Mouse (Mus musculus): Measurements from ENCODE around the gene Gm10322.

Gene Gm10322

DNA sequence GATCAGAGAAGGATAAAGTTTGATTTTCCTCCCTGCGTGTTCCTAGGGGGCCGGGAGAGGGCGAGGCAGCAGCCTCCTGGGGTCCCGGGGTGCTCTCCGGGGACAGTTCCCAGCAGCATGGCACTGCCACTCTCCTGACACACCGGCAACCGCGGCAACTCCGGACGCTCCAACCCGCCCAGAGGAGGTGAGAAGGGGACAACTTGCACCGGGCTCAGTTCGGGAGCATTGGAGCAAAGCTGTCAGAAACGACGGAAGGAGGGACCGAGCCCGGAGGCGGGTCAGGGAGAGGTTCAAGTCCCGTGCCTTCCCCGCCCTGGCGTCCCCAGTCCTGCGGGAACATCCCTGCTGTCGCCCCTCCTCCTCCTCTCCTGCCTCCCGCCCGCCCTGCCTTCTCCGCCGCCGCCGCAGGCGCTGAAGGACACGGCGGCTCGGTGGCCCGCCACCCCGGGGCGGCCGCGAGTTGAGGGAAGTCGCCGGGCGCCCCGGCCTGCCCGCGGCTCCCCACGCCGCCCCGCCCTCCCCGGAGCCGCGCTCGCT lies at the start of gene Gm10322:
Gm10322 (plus strand) TSS at position 83 of the 540 bp plus-strand sequence.
- DNase-seq (ENCODE audit: low spot score): peak; percentile 38

DNA sequence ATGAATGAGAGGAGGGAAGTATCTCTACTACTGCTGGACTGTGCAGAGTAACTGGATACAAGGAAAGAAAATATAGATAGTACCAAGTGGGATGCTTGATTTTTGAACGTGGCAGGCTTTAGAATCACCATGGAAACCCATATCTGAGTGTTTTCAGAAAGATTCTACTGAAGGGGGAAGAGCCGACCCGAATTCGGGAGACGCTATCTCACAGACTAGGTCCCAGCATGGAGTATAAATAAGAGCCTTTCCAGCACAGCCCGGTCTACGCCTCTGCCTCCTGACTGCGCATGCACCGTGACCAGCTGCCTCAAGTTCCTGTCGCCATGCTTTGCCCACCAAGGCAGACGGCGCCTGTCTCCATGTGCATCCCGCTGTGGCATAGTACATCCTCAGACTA lies 48.9 kb upstream of the Gm10322 start:
- no peak for DNase-seq (ENCODE audit: low spot score)

DNA sequence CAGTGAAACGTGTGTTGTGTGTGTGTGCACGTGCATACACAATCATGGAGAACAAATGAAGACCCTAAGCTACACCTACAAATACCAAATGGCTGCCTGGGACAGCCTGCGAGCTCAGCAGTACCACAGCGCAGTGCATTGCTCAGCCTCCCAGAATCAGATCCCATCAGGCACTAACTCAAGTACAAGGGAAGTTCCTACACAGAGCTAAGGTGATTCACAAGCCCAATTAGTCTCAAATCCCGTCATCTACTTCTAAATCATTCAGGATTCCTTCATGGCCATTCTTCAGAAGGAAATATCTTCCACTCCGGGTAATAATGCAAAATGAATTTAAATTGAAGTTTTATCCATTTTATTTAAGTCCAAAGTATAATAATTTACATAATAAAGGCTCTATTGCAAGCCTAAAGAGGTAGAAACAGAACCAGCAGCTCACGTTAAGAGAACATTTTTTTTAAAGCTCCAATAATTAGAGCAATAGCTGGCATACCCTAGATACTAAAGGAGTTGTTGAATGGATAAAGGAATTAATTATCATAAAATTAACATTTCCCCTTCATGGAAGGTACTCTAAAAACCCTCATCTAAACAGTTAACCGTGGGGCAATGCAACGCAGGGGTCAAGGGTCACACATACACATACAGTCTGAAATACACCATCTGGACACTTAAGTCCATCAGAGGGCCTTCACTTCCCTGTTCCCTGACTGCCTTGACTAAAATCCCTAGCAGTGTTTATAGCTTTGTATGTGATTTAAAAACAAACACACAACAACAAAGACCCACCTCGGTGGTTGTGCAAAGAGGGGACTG lies 47.0 kb upstream of the Gm10322 start:
- no peak for DNase-seq (ENCODE audit: low spot score)

DNA sequence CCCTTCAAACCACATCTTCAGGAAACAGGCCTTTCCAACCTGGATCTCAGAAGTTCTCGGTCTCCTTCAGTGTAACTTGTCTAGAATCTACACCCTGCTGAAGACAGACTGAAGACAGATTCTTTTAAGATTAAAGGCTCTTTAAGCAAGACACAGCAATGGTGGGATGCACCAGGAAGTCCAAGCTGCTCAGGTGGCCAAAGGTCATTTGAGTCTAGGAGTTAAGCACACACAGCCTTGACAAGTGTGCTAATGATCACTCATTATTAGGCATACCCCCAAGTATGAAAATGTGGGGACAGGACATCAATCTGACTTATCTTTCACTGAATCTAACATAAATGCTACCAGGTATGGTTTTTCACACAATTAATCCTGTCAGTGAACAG lies 46.4 kb upstream of the Gm10322 start:
- no peak for DNase-seq (ENCODE audit: low spot score)

DNA sequence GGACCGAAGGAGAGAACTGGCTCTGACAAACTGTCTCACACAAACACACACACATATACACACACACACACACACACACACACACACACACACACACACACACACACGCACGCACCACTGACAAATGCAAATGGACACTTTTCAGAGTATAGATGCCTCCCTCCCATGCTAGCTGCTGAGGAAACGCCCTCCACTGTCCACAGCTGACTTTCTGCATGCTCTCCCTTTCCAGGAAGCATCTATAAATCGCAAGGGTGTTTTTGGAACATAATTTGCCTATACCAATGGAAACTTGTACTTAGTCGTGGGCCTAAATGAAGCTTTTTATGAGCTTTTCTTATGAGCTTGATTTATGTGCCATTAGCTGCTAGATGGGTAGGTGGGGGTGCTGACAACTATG lies 45.5 kb upstream of the Gm10322 start:
- no peak for DNase-seq (ENCODE audit: low spot score)

DNA sequence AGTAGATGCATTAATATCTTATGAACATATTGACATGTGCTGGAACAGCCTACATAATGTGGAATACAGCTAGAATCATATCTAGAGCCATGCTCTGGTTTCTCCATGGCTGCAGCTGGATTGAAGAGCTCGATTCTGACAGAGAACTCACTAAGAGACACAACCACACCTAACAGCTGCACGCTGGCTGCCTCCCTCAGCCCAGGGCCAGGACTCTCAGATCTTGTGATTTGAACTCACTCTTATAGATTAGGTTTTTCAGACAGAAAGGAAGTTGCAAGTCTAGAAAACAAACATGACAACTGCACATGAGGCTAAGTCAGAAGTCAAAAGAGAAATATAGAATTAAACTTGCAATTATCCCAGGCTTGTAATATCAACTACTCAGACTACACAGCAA lies 45.1 kb upstream of the Gm10322 start:
- no peak for DNase-seq (ENCODE audit: low spot score)

DNA sequence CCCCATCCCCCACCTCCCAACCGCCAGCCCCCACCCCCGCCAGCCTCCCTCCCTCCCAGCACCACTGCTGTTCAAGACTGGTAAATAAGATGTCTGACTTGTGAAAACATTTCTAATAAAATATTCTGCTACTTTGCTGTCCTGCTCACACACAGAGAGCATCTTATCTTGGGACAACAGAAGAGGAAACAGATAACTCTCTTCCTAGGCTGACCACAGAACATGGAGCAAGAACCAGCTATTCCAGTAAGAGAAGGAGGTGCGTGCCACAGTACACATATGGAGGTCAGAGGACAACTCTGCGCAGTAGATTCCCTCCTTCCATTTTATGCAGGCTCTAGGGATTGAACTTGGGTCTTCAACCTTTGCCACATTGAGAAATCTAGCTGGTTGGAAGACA lies 44.6 kb upstream of the Gm10322 start:
- DNase-seq (ENCODE audit: low spot score): no peak

DNA sequence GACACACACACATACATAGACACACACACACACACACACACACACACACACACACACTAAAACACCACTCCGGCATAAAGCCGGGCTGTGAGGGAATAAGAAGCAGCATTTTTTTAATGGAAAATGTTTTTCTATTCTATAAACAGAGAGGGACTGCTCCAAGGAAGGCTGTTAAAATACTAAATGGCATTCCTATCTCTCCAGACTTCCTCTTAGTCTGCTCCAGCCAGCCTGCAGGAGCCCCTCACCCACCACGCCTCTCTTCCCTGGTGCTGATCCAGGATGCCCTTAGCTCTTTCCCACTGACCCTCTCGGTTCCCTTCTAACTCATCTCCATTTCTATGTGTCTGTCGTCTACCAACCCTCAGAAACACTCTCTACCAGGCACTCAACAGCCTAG lies 43.9 kb upstream of the Gm10322 start:
- DNase-seq (ENCODE audit: low spot score): no peak

DNA sequence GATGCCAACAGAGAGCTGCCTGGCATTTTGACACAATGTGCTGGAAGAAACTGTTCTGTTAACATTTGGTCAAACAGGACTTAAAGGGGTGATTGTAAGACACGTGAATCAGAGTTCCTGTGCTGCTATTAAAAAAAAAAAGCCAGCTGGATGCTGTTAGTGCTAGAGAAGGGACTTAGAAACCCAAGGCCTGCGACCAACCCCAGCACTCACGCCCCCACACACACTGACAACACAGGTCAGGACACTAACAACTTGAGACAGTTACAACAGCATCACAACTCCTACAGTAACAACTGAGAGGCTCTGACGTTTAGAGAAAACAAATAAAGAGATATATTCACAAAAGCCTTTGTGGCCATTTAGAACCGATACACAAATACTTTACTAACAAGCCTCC lies 39.6 kb upstream of the Gm10322 start:
- DNase-seq (ENCODE audit: low spot score): no peak

DNA sequence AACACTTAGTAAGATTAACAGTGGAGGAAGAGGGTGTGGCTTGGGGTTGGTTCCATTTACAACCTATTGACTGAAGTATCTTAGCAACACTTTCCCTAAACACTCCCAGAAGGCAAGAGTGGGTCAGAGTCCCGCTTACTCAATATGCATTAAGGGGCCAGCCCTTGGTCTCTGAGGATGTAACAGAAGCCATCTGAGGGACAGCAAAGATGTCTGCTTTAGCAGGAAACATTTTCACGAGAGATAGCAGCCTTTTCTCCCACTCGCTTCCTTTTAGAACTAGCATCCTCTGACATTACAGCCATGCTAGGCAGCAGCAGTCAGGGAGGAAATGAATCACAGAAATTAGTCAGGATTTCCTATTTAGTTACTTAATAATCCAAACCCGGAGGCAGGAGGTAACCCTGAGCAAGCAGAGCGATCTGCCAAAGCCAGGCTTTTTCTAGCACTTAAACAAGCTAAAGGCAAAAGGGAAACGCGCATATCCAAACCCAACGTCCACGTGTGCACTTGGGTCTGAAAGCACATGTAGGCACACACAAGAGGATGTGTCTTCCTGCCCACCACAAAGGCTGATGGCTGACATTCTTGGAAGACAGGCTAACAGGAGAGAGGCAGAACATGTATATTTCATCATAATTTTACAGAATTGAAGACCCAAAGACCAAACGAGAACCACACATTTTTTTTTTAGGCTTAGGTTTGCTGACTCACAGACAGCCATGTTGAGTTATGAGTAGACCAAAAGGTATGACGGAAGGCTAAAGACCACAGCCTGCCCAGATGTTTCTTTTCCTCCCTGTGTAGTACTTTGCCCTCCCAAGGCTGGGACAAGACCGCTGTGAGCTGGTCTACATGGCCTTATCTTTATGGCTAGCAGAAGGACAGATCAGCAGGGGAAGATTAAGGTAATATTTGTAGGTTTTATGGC lies 37.7 kb upstream of the Gm10322 start:
- DNase-seq (ENCODE audit: low spot score): peak; percentile 6

DNA sequence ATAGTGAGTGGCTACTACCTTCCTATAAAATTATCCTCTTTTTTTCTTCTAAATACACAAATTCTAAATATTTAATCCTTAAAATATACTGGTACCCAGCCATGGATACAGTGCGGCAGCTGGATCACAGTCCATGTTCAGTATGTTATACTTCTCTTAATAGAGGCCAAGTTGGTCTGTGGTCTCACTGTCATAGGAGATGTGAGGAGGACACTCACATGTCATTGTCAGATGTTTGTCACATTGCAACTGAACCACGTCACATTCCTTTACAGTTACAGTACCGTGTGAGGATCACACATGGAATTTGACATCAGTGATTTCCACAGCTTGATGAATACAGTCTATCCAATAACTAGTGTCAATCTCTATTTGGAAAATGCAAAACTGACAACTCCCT lies 36.2 kb upstream of the Gm10322 start:
- DNase-seq (ENCODE audit: low spot score): no peak

DNA sequence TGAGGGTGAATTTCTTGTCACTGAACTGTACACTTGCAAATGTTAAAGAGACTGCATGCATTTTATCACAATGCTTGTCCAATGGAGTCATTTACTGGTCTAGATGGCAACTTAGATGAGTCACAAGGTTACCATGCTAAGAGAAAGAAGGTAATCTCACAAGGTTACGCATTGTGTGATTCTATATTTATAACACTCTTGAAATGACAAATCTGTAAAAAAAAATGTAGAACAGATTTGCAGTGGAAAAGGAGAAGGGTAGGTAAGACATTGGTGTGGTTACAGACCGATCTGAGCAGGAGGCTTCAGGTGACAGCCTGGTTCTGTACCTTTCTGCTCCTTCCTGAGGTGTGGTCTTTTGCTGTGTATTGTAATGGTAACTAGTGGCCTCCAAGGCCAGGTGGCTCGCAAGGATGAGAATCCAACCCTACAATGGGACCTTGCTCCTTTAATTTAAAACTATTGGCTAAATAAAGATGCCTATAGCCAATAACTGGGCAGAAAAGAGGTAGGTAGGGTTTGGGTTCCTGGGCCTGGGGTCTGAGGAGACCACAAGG lies 35.2 kb upstream of the Gm10322 start:
- no peak for DNase-seq (ENCODE audit: low spot score)

DNA sequence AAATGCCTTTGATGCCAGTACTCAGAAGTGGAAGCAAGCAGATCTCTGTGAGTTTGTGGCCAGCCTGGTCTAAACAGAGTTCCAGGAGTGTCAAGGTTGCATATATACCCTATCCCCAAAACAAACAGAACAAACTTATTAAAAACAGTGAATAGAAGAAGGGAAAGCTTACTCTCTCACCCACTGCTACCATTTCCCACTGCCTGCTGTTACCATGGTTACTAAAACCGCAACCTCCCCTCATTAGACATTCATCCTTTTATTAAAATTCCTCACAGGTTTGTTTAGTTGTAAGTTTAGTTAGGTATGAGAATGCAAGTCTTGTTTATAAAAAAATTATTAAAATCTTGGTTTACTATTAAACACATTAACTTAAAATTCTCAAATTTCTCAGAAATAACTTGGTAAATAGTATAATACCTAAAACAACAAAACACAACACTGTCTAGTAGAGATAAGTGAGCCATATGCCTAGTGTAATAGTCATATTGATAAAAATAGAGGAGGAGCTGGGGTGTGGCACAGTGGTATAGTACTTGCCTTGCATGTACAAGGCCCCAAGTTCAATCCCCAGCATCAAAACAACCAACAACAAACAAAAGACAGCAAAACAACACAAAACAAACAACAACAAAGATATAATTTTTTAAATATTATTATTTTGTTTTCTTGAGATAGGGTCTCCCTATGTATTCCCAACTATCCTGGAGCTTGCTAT lies 33.9 kb upstream of the Gm10322 start:
- DNase-seq (ENCODE audit: low spot score): no peak

DNA sequence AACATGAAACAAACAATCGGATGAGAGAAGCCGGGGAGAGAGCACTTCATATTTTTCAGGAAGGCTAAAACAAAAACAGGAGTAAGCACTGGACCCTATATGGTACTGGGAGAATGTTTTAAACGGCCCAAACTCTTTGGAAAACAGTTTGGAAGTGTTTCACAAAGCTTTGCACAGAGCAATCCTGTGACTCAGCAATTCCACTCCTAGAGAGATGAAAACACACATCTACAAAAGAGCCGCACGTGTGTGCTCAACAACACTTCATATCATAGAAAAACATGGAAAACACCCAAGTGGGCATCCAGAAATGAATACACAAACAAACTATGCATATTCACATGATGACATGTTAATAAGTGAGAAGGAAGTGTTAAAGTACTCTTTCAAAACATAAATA lies 30.2 kb upstream of the Gm10322 start:
- DNase-seq (ENCODE audit: low spot score): no peak

DNA sequence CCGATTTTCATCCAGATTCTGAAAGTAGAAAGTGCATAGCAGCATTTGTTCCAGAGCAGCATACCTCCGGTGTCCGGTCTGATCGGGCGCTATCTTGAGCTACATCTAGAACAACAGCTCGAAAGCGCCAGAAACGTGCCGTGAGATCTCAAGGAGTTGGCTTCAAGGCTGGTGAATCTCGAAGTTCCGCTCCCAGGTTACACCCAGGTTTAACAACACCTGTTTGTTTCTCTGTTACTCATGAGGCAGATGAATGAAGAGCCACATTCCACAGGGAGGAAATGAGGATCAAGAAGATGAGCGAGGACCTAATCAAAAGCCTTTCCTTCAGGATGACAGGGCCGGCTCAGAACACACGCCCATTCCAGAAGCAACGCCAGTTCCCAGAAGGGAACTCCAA lies 29.0 kb upstream of the Gm10322 start:
- no peak for DNase-seq (ENCODE audit: low spot score)

DNA sequence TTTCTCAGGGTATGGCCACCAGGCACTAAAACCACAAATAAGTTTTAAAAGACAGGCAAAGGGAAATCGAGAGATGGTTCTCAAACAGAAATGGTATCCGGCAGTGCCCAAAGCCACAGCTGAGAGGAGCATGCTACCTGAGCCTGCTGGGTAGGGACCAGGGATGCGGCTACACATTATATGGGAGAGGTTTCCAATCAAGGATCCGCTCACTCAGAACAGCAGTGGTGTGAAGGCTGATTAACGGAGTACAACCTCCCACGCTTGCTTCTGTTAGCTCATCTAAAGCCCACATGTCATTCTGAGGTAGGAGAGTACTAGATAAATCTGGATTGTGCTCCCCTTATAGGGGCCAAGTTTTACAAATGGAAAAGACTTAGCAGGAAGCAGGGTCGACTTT lies 27.7 kb upstream of the Gm10322 start:
- no peak for DNase-seq (ENCODE audit: low spot score)

DNA sequence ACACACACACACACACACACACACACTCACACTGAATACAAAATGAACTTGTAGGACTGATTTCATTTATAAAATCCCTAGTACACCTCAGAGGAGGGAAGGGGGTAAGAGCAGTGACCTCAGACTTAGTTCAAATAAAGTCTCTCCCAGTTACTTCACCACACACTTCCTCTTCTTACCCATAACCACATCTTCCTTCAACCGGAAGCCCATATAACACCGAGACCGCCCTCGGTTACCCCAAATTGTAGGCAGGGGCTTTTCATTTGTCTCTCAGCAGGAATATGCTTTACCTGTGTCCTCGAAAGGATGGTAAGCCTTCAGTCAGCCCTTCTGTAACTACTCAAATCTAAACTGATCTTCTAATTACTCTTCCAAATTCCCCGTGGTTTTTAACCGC lies 26.4 kb upstream of the Gm10322 start:
- no peak for DNase-seq (ENCODE audit: low spot score)

DNA sequence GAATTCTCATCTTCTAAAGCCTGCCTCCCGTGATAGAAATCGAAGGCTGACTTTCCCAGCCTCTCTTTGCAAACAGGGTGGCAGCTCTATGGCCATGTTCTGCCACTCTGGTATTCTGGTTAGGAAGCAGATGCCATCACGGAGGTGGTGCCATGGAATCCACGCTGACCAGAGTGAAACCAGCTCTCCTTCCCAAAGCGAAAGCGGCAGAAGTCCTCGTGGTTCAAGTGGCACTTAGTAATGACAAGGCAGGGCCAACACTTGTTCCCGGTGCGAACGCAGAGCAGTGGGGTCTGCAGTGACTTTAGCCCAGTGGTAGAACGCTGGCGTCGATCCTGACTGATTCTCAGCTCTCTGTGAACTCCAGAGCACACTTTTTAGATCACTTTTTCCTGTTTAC lies 26.0 kb upstream of the Gm10322 start:
- DNase-seq (ENCODE audit: low spot score): no peak

DNA sequence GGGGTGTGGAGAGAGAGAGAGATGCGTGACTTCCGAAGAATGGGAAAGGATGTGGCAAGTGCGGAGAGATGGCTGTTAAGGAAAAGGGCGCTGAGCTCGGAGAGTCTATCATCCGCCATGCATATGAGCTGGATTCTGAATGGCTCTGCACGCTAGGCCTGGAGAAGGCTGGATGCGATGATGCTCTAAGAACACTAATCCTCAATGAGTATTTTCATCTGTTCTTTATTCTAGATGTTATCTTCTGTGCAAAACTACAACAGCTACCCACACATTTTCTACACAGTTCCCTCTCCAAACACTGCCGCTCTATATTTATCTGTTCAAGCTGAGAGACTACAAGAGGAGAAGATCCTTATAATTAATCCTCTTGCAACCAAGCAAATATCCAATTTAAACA lies 25.3 kb upstream of the Gm10322 start:
- DNase-seq (ENCODE audit: low spot score): no peak

DNA sequence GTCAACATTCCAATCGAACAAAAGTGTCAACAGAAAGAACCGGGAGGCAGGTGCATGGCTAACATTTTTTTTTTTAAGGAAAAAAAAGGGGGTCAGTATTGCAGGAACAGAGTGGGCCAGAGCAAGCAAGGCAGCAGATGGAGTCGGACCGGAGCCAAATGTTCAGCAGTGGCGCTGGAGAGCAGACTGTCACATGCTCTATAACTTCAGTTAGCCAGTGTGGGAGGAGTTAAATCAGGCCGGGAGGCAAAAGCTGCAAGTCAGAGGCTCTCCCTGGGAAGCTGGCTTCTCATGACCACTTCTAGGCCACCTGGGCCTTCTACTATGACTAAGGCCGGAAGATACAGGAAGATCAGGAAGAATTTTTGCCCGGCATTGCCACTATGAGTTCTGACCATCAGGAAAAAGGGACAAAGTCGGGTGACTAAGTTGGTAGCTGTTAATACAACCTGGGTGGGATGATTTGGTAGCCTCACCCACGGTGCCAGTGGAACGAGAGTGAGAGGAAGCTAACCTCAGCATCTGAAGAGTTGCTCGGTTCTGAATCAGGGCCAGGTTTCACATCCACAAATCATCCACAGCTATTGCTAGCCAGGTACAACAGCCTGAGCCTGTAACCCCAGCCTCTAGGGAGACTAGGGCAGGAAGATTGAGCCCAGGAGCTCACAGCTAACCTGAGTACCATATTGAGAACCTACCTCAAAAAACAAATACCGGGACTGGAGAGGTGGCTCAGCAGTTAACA lies 21.9 kb upstream of the Gm10322 start:
- no peak for DNase-seq (ENCODE audit: low spot score)

DNA sequence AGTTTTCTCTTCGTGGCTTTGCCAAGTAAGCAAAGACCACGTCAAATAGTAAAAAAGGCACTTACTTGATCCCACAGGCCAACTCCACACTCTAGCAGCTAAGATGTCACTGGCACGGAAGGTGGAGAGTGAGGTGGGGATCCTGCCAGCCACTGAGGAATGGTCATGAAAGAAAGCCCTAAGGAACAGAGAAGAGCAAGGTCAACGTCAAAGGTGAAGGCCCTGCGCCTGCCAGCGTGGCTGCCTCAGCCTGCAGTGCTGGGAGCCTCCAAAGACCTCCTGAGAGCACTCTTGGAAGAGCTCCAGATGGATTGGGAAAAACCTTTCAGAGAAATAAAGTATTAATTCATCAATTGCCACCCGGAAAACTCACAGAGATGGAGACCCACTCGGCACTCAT lies 15.3 kb upstream of the Gm10322 start:
- DNase-seq (ENCODE audit: low spot score): no peak
